Mouse (Mus musculus): Measurements from ENCODE around the gene Plch2. TPM values are rescaled to one million over a fixed set of nuclear protein-coding genes. Genes with fewer than 3 reads are reported as not detected.

Plch2 gene
- total RNA-seq, 2 experiments from 2014 or later = 0.27 to 0.79 TPM

Other genes starting within 250 kb of the Plch2 start
- gene Ttc34, start 219.3 kb downstream of the Plch2 start, total RNA-seq (2021) = under 1 TPM; 0.12 to 0.42 TPM
- gene Mmel1, start 187.2 kb downstream of the Plch2 start, total RNA-seq (2021) = under 1 TPM; 0.24 to 0.45 TPM
- gene Fam213b, start 157.6 kb downstream of the Plch2 start, total RNA-seq (2021) = 10 to 100 TPM; 37.8 to 44.3 TPM
- gene Tnfrsf14, start 128.2 kb downstream of the Plch2 start, total RNA-seq (2021) = 10 to 100 TPM in 1 of 2 experiments, 1 to 10 TPM in 1; 8.1 to 12.7 TPM
- under 1 TPM in 1 of 2 experiments, not detected in 1; 0.76 TPM for gene Hes5, start 95.9 kb downstream of the Plch2 start, total RNA-seq (2021)
- 10 to 100 TPM; 23.1 to 35.2 TPM for gene Pank4, start 92.7 kb downstream of the Plch2 start, total RNA-seq (2021)
- gene Pex10, start 10.2 kb upstream of the Plch2 start, total RNA-seq (2021) = 10 to 100 TPM; 21.8 to 30.1 TPM
- gene Rer1, start 29.6 kb upstream of the Plch2 start, total RNA-seq (2021) = 10 to 100 TPM; 91.2 to 93.1 TPM
- 10 to 100 TPM in 1 of 2 experiments, 1 to 10 TPM in 1; 7.0 to 11.2 TPM for gene Morn1, start 29.8 kb upstream of the Plch2 start, total RNA-seq (2021)
- 10 to 100 TPM; 65.3 to 80.4 TPM for gene Ski, start 165.8 kb upstream of the Plch2 start, total RNA-seq (2021)
- 10 to 100 TPM; 41.1 to 47.3 TPM for gene Faap20, start 193.0 kb upstream of the Plch2 start, total RNA-seq (2021)